Mouse (Mus musculus) midbrain, embryonic 16.5 days (tissue): ENCODE results near the gene Macrod2. TPM values are rescaled to one million over a fixed set of nuclear protein-coding genes. Genes with fewer than 3 reads are reported as not detected.

ENCODE experiments used
- ATAC-seq: fragments of 200-750 bp; cut with Nextera tagmentation; 2 replicates; pipeline ENCODE4 v1.8.0; 2017; ENCODE audit warnings: moderate TSS enrichment
- H3K27ac ChIP-seq: fragments of 300-500 bp; sonication (generic); 2 replicates; pipeline ENCODE4 v1.5.1; 2014; ENCODE audit warnings: mild to moderate bottlenecking, low read length, mixed read lengths
- H3K27me3 ChIP-seq: fragments of 300-500 bp; sonication (generic); 2 replicates; pipeline ENCODE4 v1.6.1; 2014; ENCODE audit warnings: low read depth, low read length, mixed read lengths; ENCODE audit not compliant: control insufficient read depth, insufficient read depth
- H3K36me3 ChIP-seq: fragments of 300-500 bp; sonication (generic); 2 replicates; pipeline ENCODE4 v1.6.1; 2014; ENCODE audit warnings: mild to moderate bottlenecking, low read length, moderate library complexity, mixed read lengths; ENCODE audit not compliant: control insufficient read depth, insufficient read depth
- H3K4me1 ChIP-seq: fragments of 300-500 bp; sonication (generic); 2 replicates; pipeline ENCODE4 v1.6.1; 2014; ENCODE audit warnings: mild to moderate bottlenecking, low read length, mixed read lengths; ENCODE audit not compliant: control insufficient read depth, insufficient read depth
- H3K4me2 ChIP-seq: fragments of 300-500 bp; sonication (generic); 2 replicates; pipeline ENCODE4 v1.6.1; 2014; ENCODE audit warnings: mild to moderate bottlenecking, low read length, mixed read lengths
- H3K4me3 ChIP-seq: fragments of 300-500 bp; sonication (generic); 2 replicates; pipeline ENCODE4 v1.5.1; 2014; ENCODE audit warnings: low read depth, mild to moderate bottlenecking, low read length, moderate library complexity, mixed read lengths
- H3K9ac ChIP-seq: fragments of 300-500 bp; sonication (generic); 2 replicates; pipeline ENCODE4 v1.6.1; 2014; ENCODE audit warnings: low read depth, low read length, mixed read lengths
- H3K9me3 ChIP-seq: fragments of 300-500 bp; sonication (generic); replicated peaks from 2 replicates; pipeline ENCODE4 v1.6.1; 2014; ENCODE audit warnings: mild to moderate bottlenecking, low read length, mixed read lengths; ENCODE audit not compliant: control insufficient read depth, poor library complexity, severe bottlenecking
- WGBS: fragments of 180-500 bp; shearing (Covaris S2); extraction: QIAGEN DNeasy Blood & Tissue Kit; methylation state at CpG from one replicate; pipeline ENCODE4 v1.1.7; 2014; 5-methylcytosine and 5-hydroxymethylcytosine counted together
- polyA plus RNA-seq: library from polyadenylated mRNA; unstranded; fragments of >200 nt; fragmentation: Nextera tagmentation; extraction: Ambion mirVana; gene quantifications from 2 replicates; pipeline ENCODE4 v1.2.1, GENCODE M21; 2015

The Macrod2 gene
- polyA plus RNA-seq, 1 experiment from 2014 or later = 96.9 TPM

- Histone ChIP-seq H3K27me3 (no peaks in the 10 kb centered on the region), H3K4me3 (no peak overlapping the region), H3K4me1 (peaks cover 3% of the 10 kb centered on the region; the same call in 1 of the 2 replicates), H3K27ac (no peak overlapping the region), H3K9ac (no peak overlapping the region), H3K36me3 (no peaks in the 10 kb centered on the region), H3K9me3 (no peaks in the 10 kb centered on the region), H3K4me2 (no peak overlapping the region)
- ATAC-seq = no peak
- 61% methylated on average over 6 of the region's 6 CpGs for WGBS
Measured at GRCm38 (mm10) chr2:140911463-140911862, 516.4 kb downstream of the Macrod2 start.

- Histone ChIP-seq H3K4me1 (peaks cover 3% of the 10 kb centered on the region; the same call in 1 of the 2 replicates), H3K4me2 (no peak overlapping the region), H3K4me3 (no peak overlapping the region), H3K27ac (no peak overlapping the region), H3K9ac (no peak overlapping the region), H3K36me3 (no peaks in the 10 kb centered on the region), H3K9me3 (no peaks in the 10 kb centered on the region), H3K27me3 (no peaks in the 10 kb centered on the region)
- 58% methylated on average over 1 of the region's 1 CpGs for WGBS
- ATAC-seq = no peak
Measured at GRCm38 (mm10) chr2:140912179-140912578, 517.1 kb downstream of the Macrod2 start.

- Histone ChIP-seq H3K4me1 (peaks cover 3% of the 10 kb centered on the region; the same call in 1 of the 2 replicates), H3K4me3 (no peak overlapping the region), H3K36me3 (no peaks in the 10 kb centered on the region), H3K27me3 (no peaks in the 10 kb centered on the region), H3K9ac (no peak overlapping the region), H3K4me2 (no peak overlapping the region), H3K9me3 (no peaks in the 10 kb centered on the region), H3K27ac (no peak overlapping the region)
- no peak for ATAC-seq
- WGBS = 57% methylated on average over 2 of the region's 2 CpGs
Measured at GRCm38 (mm10) chr2:140912931-140913330, 517.8 kb downstream of the Macrod2 start.

GRCm38 (mm10) chr2:140913679-140914412, 518.7 kb downstream of the Macrod2 start:
- Histone ChIP-seq H3K9me3 (no peaks in the 10 kb centered on the region), H3K36me3 (no peaks in the 10 kb centered on the region), H3K4me3 (no peak overlapping the region), H3K4me2 (no peak overlapping the region), H3K9ac (no peak overlapping the region), H3K4me1 (peaks cover 3% of the 10 kb centered on the region; the same call in 1 of the 2 replicates), H3K27ac (no peak overlapping the region), H3K27me3 (no peaks in the 10 kb centered on the region)
- WGBS = 43% methylated on average over 7 of the region's 7 CpGs
- ATAC-seq = no peak

GRCm38 (mm10) chr2:140926922-140927321, 531.8 kb downstream of the Macrod2 start:
- Histone ChIP-seq H3K36me3 (no peaks in the 10 kb centered on the region), H3K4me1 (no peaks in the 10 kb centered on the region), H3K4me2 (no peak overlapping the region), H3K9me3 (no peaks in the 10 kb centered on the region), H3K9ac (no peak overlapping the region), H3K27me3 (no peaks in the 10 kb centered on the region), H3K4me3 (no peak overlapping the region), H3K27ac (no peak overlapping the region)
- ATAC-seq = no peak

GRCm38 (mm10) chr2:140934483-140934882, 539.4 kb downstream of the Macrod2 start:
- WGBS = 70% methylated on average over 1 of the region's 1 CpGs
- no peak for ATAC-seq
- Histone ChIP-seq H3K4me2 (no peak overlapping the region), H3K9me3 (no peaks in the 10 kb centered on the region), H3K27me3 (no peaks in the 10 kb centered on the region), H3K4me3 (no peak overlapping the region), H3K36me3 (no peaks in the 10 kb centered on the region), H3K27ac (no peak overlapping the region), H3K4me1 (no peaks in the 10 kb centered on the region), H3K9ac (no peak overlapping the region)

GRCm38 (mm10) chr2:140949461-140949860, 554.4 kb downstream of the Macrod2 start:
- H3K27ac ChIP-seq = no peak overlapping the region
- H3K4me3 ChIP-seq = no peak overlapping the region
- 89% methylated on average over 3 of the region's 3 CpGs for WGBS
- ATAC-seq = no peak
- no peaks in the 10 kb centered on the region for H3K4me1 ChIP-seq
- no peaks in the 10 kb centered on the region for H3K27me3 ChIP-seq
- no peak overlapping the region for H3K4me2 ChIP-seq
- H3K9me3 ChIP-seq = no peaks in the 10 kb centered on the region
- no peaks in the 10 kb centered on the region for H3K36me3 ChIP-seq
- H3K9ac ChIP-seq = no peak overlapping the region

- H3K27ac ChIP-seq = no peak overlapping the region
- H3K4me3 ChIP-seq = no peak overlapping the region
- H3K27me3 ChIP-seq = no peaks in the 10 kb centered on the region
- no peaks in the 10 kb centered on the region for H3K4me1 ChIP-seq
- no peak for ATAC-seq
- no peaks in the 10 kb centered on the region for H3K36me3 ChIP-seq
- H3K9me3 ChIP-seq = no peaks in the 10 kb centered on the region
- 77% methylated on average over 2 of the region's 2 CpGs for WGBS
- H3K4me2 ChIP-seq = no peak overlapping the region
- H3K9ac ChIP-seq = no peak overlapping the region
Measured at GRCm38 (mm10) chr2:140959246-140959645, 564.1 kb downstream of the Macrod2 start.

GRCm38 (mm10) chr2:140970181-140970580, 575.1 kb downstream of the Macrod2 start:
- ATAC-seq = no peak
- H3K4me1 ChIP-seq = no peaks in the 10 kb centered on the region
- H3K4me2 ChIP-seq = no peak overlapping the region
- no peaks in the 10 kb centered on the region for H3K9me3 ChIP-seq
- 88% methylated on average over 2 of the region's 2 CpGs for WGBS
- H3K36me3 ChIP-seq = no peaks in the 10 kb centered on the region
- H3K9ac ChIP-seq = no peak overlapping the region
- no peak overlapping the region for H3K27ac ChIP-seq
- no peak overlapping the region for H3K4me3 ChIP-seq
- H3K27me3 ChIP-seq = no peaks in the 10 kb centered on the region
